Mouse (Mus musculus): ENCODE results near the gene Nos2.

Gene Nos2

GRCm38 (mm10) chr11:78952467-78952866, 31.9 kb downstream of the Nos2 start:
- in situ Hi-C loops (cut with MboI, MseI): loop anchor here (5.0 to 10.0 kb wide), 3 partner anchors 108 to 368 kb away; no protein-coding TSS in a partner anchor

GRCm38 (mm10) chr11:78956260-78956659, 35.7 kb downstream of the Nos2 start:
- in situ Hi-C loops (cut with MboI, MseI): loop anchor here (5.0 to 10.0 kb wide), 4 partner anchors 111 to 371 kb away; no protein-coding TSS in a partner anchor

- in situ Hi-C loops (cut with MboI, MseI): loop anchor here (5.0 to 10.0 kb wide), 4 partner anchors 115 to 375 kb away; no protein-coding TSS in a partner anchor
Observed at GRCm38 (mm10) chr11:78959367-78959766, 38.8 kb downstream of the Nos2 start.

GRCm38 (mm10) chr11:78959841-78960520, 39.4 kb downstream of the Nos2 start:
- in situ Hi-C loops (cut with MboI, MseI): loop anchor here (5.0 to 10.0 kb wide), 4 partner anchors 115 to 375 kb away; no protein-coding TSS in a partner anchor

GRCm38 (mm10) chr11:78961221-78961620, 40.6 kb downstream of the Nos2 start:
- in situ Hi-C loops (cut with MboI, MseI): no loop called here

GRCm38 (mm10) chr11:78967371-78967770, 46.8 kb downstream of the Nos2 start:
- in situ Hi-C loops (cut with MboI, MseI): no loop called here

- in situ Hi-C loops (cut with MboI, MseI): no loop called here
Observed at GRCm38 (mm10) chr11:78968121-78968520, 47.5 kb downstream of the Nos2 start.

- in situ Hi-C loops (cut with MboI, MseI): no loop called here
Observed at GRCm38 (mm10) chr11:78971096-78971495, 50.5 kb downstream of the Nos2 start.

- in situ Hi-C loops (cut with MboI, MseI): no loop called here
Observed at GRCm38 (mm10) chr11:78971746-78972145, 51.2 kb downstream of the Nos2 start.

GRCm38 (mm10) chr11:78972328-78972727, 51.7 kb downstream of the Nos2 start:
- in situ Hi-C loops (cut with MboI, MseI): no loop called here

- in situ Hi-C loops (cut with MboI, MseI): no loop called here
Observed at GRCm38 (mm10) chr11:78972811-78973351, 52.3 kb downstream of the Nos2 start.

- in situ Hi-C loops (cut with MboI, MseI): no loop called here
Observed at GRCm38 (mm10) chr11:78973381-78974150, 53.0 kb downstream of the Nos2 start.

GRCm38 (mm10) chr11:78976731-78977510, 56.3 kb downstream of the Nos2 start:
- in situ Hi-C loops (cut with MboI, MseI): no loop called here

- in situ Hi-C loops (cut with MboI, MseI): no loop called here
Observed at GRCm38 (mm10) chr11:78978176-78979019, 57.8 kb downstream of the Nos2 start.

GRCm38 (mm10) chr11:78980083-78980634, 59.6 kb downstream of the Nos2 start:
- in situ Hi-C loops (cut with MboI, MseI): no loop called here

GRCm38 (mm10) chr11:78982042-78982441, 61.5 kb downstream of the Nos2 start:
- in situ Hi-C loops (cut with MboI, MseI): no loop called here

- in situ Hi-C loops (cut with MboI, MseI): no loop called here
Observed at GRCm38 (mm10) chr11:78982513-78983291, 62.1 kb downstream of the Nos2 start.

- in situ Hi-C loops (cut with MboI, MseI): no loop called here
Observed at GRCm38 (mm10) chr11:78983539-78983938, 63.0 kb downstream of the Nos2 start.

- in situ Hi-C loops (cut with MboI, MseI): no loop called here
Observed at GRCm38 (mm10) chr11:78984483-78985177, 64.0 kb downstream of the Nos2 start, which contains the start of gene Lgals9. Lgals9 (minus strand) TSS chr11:78984946.

Data from T-helper 17 cell (primary cell).